Mouse (Mus musculus) embryonic facial prominence, embryonic 11.5 days (tissue): Measurements from ENCODE around the gene Gm14308. TPM values are rescaled to one million over a fixed set of nuclear protein-coding genes. Genes with fewer than 3 reads are reported as not detected.
"Not testable (repeated sequence)": the region's sequence is repeated elsewhere in the genome, so short reads cannot be mapped to it uniquely, and the experiment has no call there.

Source experiments
- ATAC-seq: fragments of 200-750 bp; cut with Nextera tagmentation; replicated peaks from 2 replicates; pipeline ENCODE4 v1.8.0; 2017; ENCODE audit warnings: low read depth; ENCODE audit not compliant: insufficient number of reproducible peaks, low FRiP score, low TSS enrichment
- DNase-seq: peaks from one replicate; pipeline ENCODE4 v3.0.0-alpha.2; 2015; ENCODE audit warnings: low spot score
- H3K27ac ChIP-seq: fragments of 300-500 bp; sonication (generic); replicated peaks from 2 replicates; pipeline ENCODE4 v1.5.1; 2014; ENCODE audit warnings: mild to moderate bottlenecking, low read depth, low read length, control low read depth
- H3K27me3 ChIP-seq: fragments of 300-500 bp; sonication (generic); 2 replicates; pipeline ENCODE4 v1.6.1; 2014; ENCODE audit warnings: mild to moderate bottlenecking, low read length, moderate library complexity, mixed read lengths; ENCODE audit not compliant: control insufficient read depth, insufficient read depth
- H3K36me3 ChIP-seq: fragments of 300-500 bp; sonication (generic); replicated peaks from 2 replicates; pipeline ENCODE4 v1.6.1; 2014; ENCODE audit warnings: low read depth, mild to moderate bottlenecking, low read length, moderate library complexity, mixed read lengths; ENCODE audit not compliant: control insufficient read depth, insufficient read depth
- H3K4me1 ChIP-seq: fragments of 300-500 bp; sonication (generic); 2 replicates; pipeline ENCODE4 v1.6.1; 2014; ENCODE audit warnings: low read length, mixed read lengths; ENCODE audit not compliant: control insufficient read depth, insufficient read depth
- H3K4me2 ChIP-seq: fragments of 300-500 bp; sonication (generic); 2 replicates; pipeline ENCODE4 v1.6.1; 2014; ENCODE audit warnings: low read depth, mild to moderate bottlenecking, control low read depth, low read length, moderate library complexity
- H3K4me3 ChIP-seq: fragments of 300-500 bp; sonication (generic); 2 replicates; pipeline ENCODE4 v1.5.1; 2014; ENCODE audit warnings: low read depth, low read length, control low read depth
- H3K9ac ChIP-seq: fragments of 300-500 bp; sonication (generic); replicated peaks from 2 replicates; pipeline ENCODE4 v1.6.1; 2014; ENCODE audit warnings: mild to moderate bottlenecking, control low read depth, low read length
- H3K9me3 ChIP-seq: fragments of 300-500 bp; sonication (generic); replicated peaks from 2 replicates; pipeline ENCODE4 v1.6.1; 2016; ENCODE audit warnings: mild to moderate bottlenecking, low read length, inconsistent platforms, mixed read lengths; ENCODE audit not compliant: control insufficient read depth
- WGBS: fragments of 180-500 bp; shearing (Covaris S2); extraction: QIAGEN DNeasy Blood & Tissue Kit; methylation state at CpG from one replicate; pipeline ENCODE4 v1.1.7; 2014; 5-methylcytosine and 5-hydroxymethylcytosine counted together
- polyA plus RNA-seq: library from polyadenylated mRNA; unstranded; fragments of >200 nt; fragmentation: Nextera tagmentation; extraction: Ambion mirVana; gene quantifications from 2 replicates; pipeline ENCODE4 v1.2.1, GENCODE M21; 2014

Gene Gm14308
- polyA plus RNA-seq = 26.9 and 34.5 TPM in 2 replicates

GRCm38 (mm10) chr2:176636244-176636643 lies at the start of gene Gm14308:
Gene Gm14308 (minus strand): TSS chr2:176636344.
- not testable (repeated sequence) for H3K9me3 ChIP-seq, DNase-seq, H3K27me3 ChIP-seq, H3K4me2 ChIP-seq, H3K36me3 ChIP-seq, H3K27ac ChIP-seq, H3K9ac ChIP-seq, ATAC-seq, H3K4me1 ChIP-seq, H3K4me3 ChIP-seq
- no CpG with 5 or more reads among the region's 4 CpGs for WGBS

DNA sequence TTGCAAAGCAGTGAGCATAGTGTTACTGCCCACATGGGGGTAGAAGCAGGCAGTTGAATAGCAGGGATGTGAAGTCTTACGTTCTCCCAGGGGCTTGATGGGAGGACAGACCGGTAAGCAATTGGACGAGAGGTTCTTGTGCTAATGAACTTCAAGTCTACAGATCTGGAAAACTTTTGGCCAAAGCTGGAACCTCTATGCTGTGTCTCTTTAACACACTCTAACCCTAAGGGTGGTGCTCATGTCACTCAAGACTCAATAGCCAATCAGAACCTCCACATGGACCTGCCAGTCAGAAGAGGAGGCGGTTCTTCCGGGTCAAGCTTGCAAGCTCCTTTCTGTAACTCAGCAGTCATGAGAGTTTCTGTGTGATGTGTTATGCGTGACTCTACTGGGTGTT lies 34.1 kb upstream of the Gm14308 start, which contains the start of gene Zfp973:
Gene Zfp973, plus strand, starts transcription at position 301 of the 400 bp plus-strand sequence.
- no CpG with 5 or more reads among the region's 6 CpGs for WGBS
- not testable (repeated sequence) for H3K4me1 ChIP-seq, H3K9me3 ChIP-seq, H3K27me3 ChIP-seq, H3K4me2 ChIP-seq, H3K36me3 ChIP-seq, DNase-seq, H3K4me3 ChIP-seq, H3K27ac ChIP-seq, ATAC-seq, H3K9ac ChIP-seq

Other genes with a start within 250 kb of the Gm14308 start
- gene Gm14435, start 212.8 kb downstream of the Gm14308 start, polyA plus RNA-seq = 13.0 and 14.3 TPM in 2 replicates
- gene Gm14434, start 149.6 kb downstream of the Gm14308 start, polyA plus RNA-seq = 4.6 and 8.1 TPM in 2 replicates
- gene Zfp967, start 115.3 kb downstream of the Gm14308 start, polyA plus RNA-seq = not detected in 2 replicates
- gene Zfp973, start 34.2 kb upstream of the Gm14308 start, polyA plus RNA-seq = 8.8 and 9.8 TPM in 2 replicates
- gene Gm14305, start 72.0 kb upstream of the Gm14308 start, polyA plus RNA-seq = 39.1 and 40.6 TPM in 2 replicates
- 14.2 and 14.4 TPM in 2 replicates for gene Gm14295, start 162.3 kb upstream of the Gm14308 start, polyA plus RNA-seq
- gene Gm14408, start 194.8 kb upstream of the Gm14308 start, polyA plus RNA-seq = not detected in 2 replicates